Mouse (Mus musculus) liver, embryonic 15.5 days (tissue): ENCODE results near the gene Spink4. TPM values are rescaled to one million over a fixed set of nuclear protein-coding genes. Genes with fewer than 3 reads are reported as not detected.

Source experiments
- ATAC-seq: fragments of 200-750 bp; cut with Nextera tagmentation; 2 replicates; pipeline ENCODE4 v1.8.0; 2017; ENCODE audit warnings: moderate number of reproducible peaks, mild to moderate bottlenecking, moderate library complexity; ENCODE audit not compliant: insufficient read depth
- H3K27ac ChIP-seq: fragments of 300-500 bp; sonication (generic); replicated peaks from 2 replicates; pipeline ENCODE4 v1.5.1; 2015; ENCODE audit warnings: mild to moderate bottlenecking, inconsistent platforms
- H3K27me3 ChIP-seq: fragments of 300-500 bp; sonication (generic); 2 replicates; pipeline ENCODE4 v1.6.1; 2015; ENCODE audit warnings: mild to moderate bottlenecking, inconsistent platforms
- H3K36me3 ChIP-seq: fragments of 300-500 bp; sonication (generic); replicated peaks from 2 replicates; pipeline ENCODE4 v1.6.1; 2015; ENCODE audit warnings: moderate library complexity, mild to moderate bottlenecking, inconsistent platforms
- H3K4me1 ChIP-seq: fragments of 300-500 bp; sonication (generic); replicated peaks from 2 replicates; pipeline ENCODE4 v1.6.1; 2015; ENCODE audit warnings: inconsistent platforms
- H3K4me2 ChIP-seq: fragments of 300-500 bp; sonication (generic); 2 replicates; pipeline ENCODE4 v1.6.1; 2015; ENCODE audit warnings: moderate library complexity, mild to moderate bottlenecking, inconsistent platforms
- H3K4me3 ChIP-seq: fragments of 300-500 bp; sonication (generic); replicated peaks from 2 replicates; pipeline ENCODE4 v1.5.1; 2015; ENCODE audit warnings: mild to moderate bottlenecking, inconsistent platforms
- H3K9ac ChIP-seq: fragments of 300-500 bp; sonication (generic); 2 replicates; pipeline ENCODE4 v1.6.1; 2015; ENCODE audit warnings: moderate library complexity, mild to moderate bottlenecking, inconsistent platforms
- H3K9me3 ChIP-seq: fragments of 300-500 bp; sonication (generic); replicated peaks from 2 replicates; pipeline ENCODE4 v1.6.1; 2016; ENCODE audit warnings: inconsistent platforms
- WGBS: fragments of 180-500 bp; shearing (Covaris S2); methylation state at CpG from one replicate; pipeline ENCODE4 v1.1.7; 2015; ENCODE audit warnings: mixed read lengths; ENCODE audit not compliant: insufficient replicate concordance; 5-methylcytosine and 5-hydroxymethylcytosine counted together
- polyA plus RNA-seq: library from polyadenylated mRNA; unstranded; fragments of >200 nt; fragmentation: Nextera tagmentation; extraction: Ambion mirVana; gene quantifications from 2 replicates; pipeline ENCODE4 v1.2.1, GENCODE M21; 2015

Gene Spink4
- polyA plus RNA-seq, 1 experiment from 2014 or later, result 0.96 TPM

GRCm38 (mm10) chr4:40969781-40970591 lies 50.1 kb downstream of the Spink4 start:
- Histone ChIP-seq H3K27me3 (no peaks in the 10 kb centered on the region), H3K4me2 (peak overlapping the region; percentile 91), H3K36me3 (peaks cover 33% of the 10 kb centered on the region), H3K4me3 (peak overlapping the region; percentile 89), H3K4me1 (peaks cover 45% of the 10 kb centered on the region), H3K27ac (peak overlapping the region; percentile 93), H3K9ac (peak overlapping the region; percentile 82), H3K9me3 (no peaks in the 10 kb centered on the region)
- ATAC-seq, result no peak; the same call in 1 of the 2 replicates
- 14% methylated on average over 9 of the region's 13 CpGs for WGBS

GRCm38 (mm10) chr4:40970592-40970841 lies 50.7 kb downstream of the Spink4 start:
- Histone ChIP-seq H3K27me3 (no peaks in the 10 kb centered on the region), H3K36me3 (peaks cover 31% of the 10 kb centered on the region), H3K4me3 (peak overlapping the region; percentile 89), H3K27ac (peak overlapping the region; percentile 93), H3K4me1 (peaks cover 45% of the 10 kb centered on the region), H3K9me3 (no peaks in the 10 kb centered on the region), H3K4me2 (peak overlapping the region; percentile 91), H3K9ac (peak overlapping the region; percentile 82)
- ATAC-seq, result peak; percentile 32
- WGBS, result under 1% methylated on average over 15 of the region's 16 CpGs

GRCm38 (mm10) chr4:40970842-40971701 lies 51.2 kb downstream of the Spink4 start, which contains the start of gene Nfx1:
Nfx1 (plus strand) TSS chr4:40970906.
- Histone ChIP-seq H3K4me2 (peak within 1 kb of the TSS; percentile 91), H3K4me3 (peak within 1 kb of the TSS; percentile 89), H3K27me3 (no peaks in the 10 kb centered on the region), H3K27ac (peak within 1 kb of the TSS; percentile 93), H3K36me3 (peaks cover 30% of the 10 kb centered on the region), H3K4me1 (peaks cover 45% of the 10 kb centered on the region), H3K9ac (peak within 1 kb of the TSS; percentile 82), H3K9me3 (no peaks in the 10 kb centered on the region)
- ATAC-seq, result peak; percentile 94
- under 1% methylated on average over 85 of the region's 85 CpGs for WGBS

- Histone ChIP-seq H3K36me3 (peaks cover 31% of the 10 kb centered on the region), H3K27me3 (no peaks in the 10 kb centered on the region), H3K4me2 (peak overlapping the region; percentile 91), H3K9me3 (no peaks in the 10 kb centered on the region), H3K27ac (peak overlapping the region; percentile 93), H3K4me3 (peak overlapping the region; percentile 89), H3K9ac (peak overlapping the region; percentile 82), H3K4me1 (peaks cover 45% of the 10 kb centered on the region)
- 18% methylated on average over 13 of the region's 13 CpGs for WGBS
- ATAC-seq, result no peak
Measured at GRCm38 (mm10) chr4:40971744-40972143, 51.9 kb downstream of the Spink4 start.

- WGBS, result 80% methylated on average over 1 of the region's 1 CpGs
Measured at GRCm38 (mm10) chr4:40974011-40974410, 54.2 kb downstream of the Spink4 start.

GRCm38 (mm10) chr4:40975678-40976077 lies 55.8 kb downstream of the Spink4 start:
- WGBS, result 78% methylated on average over 3 of the region's 3 CpGs
- Histone ChIP-seq H3K4me2 (no peak overlapping the region), H3K9ac (no peak overlapping the region), H3K9me3 (no peaks in the 10 kb centered on the region), H3K27me3 (no peaks in the 10 kb centered on the region), H3K4me1 (peaks cover 30% of the 10 kb centered on the region), H3K36me3 (peaks cover 56% of the 10 kb centered on the region), H3K27ac (no peak overlapping the region), H3K4me3 (no peak overlapping the region)
- ATAC-seq, result no peak

More at GRCm38 (mm10) chr4:40974011-40974410, 54.2 kb downstream of the Spink4 start:
- Histone ChIP-seq H3K4me1 (peaks cover 44% of the 10 kb centered on the region), H3K27me3 (no peaks in the 10 kb centered on the region), H3K9me3 (no peaks in the 10 kb centered on the region), H3K4me3 (no peak overlapping the region), H3K36me3 (peaks cover 41% of the 10 kb centered on the region), H3K9ac (no peak overlapping the region), H3K27ac (no peak overlapping the region; the same call in 1 of the 2 replicates), H3K4me2 (no peak overlapping the region)
- no peak for ATAC-seq

GRCm38 (mm10) chr4:40976651-40977050 lies 56.8 kb downstream of the Spink4 start:
- no peak overlapping the region for H3K9ac ChIP-seq
- H3K36me3 ChIP-seq, result peaks cover 66% of the 10 kb centered on the region
- no peaks in the 10 kb centered on the region for H3K27me3 ChIP-seq
- H3K4me3 ChIP-seq, result no peak overlapping the region
- H3K4me1 ChIP-seq, result peaks cover 29% of the 10 kb centered on the region
- H3K4me2 ChIP-seq, result no peak overlapping the region
- H3K9me3 ChIP-seq, result no peaks in the 10 kb centered on the region
- no peak overlapping the region for H3K27ac ChIP-seq
- no peak for ATAC-seq
- 86% methylated on average over 10 of the region's 10 CpGs for WGBS

GRCm38 (mm10) chr4:40979430-40979829 lies 59.6 kb downstream of the Spink4 start:
- no peak overlapping the region for H3K4me2 ChIP-seq
- no peak overlapping the region for H3K9ac ChIP-seq
- peaks cover 84% of the 10 kb centered on the region for H3K36me3 ChIP-seq
- ATAC-seq, result no peak
- WGBS, result 83% methylated on average over 1 of the region's 1 CpGs
- no peaks in the 10 kb centered on the region for H3K9me3 ChIP-seq
- H3K27ac ChIP-seq, result no peak overlapping the region
- no peak overlapping the region for H3K4me3 ChIP-seq
- H3K4me1 ChIP-seq, result peaks cover 8% of the 10 kb centered on the region
- no peaks in the 10 kb centered on the region for H3K27me3 ChIP-seq

Other genes starting within 250 kb of the Spink4 start
- gene Aptx, start 216.9 kb upstream of the Spink4 start, polyA plus RNA-seq, result 8.2 and 8.5 TPM in 2 replicates
- gene Dnaja1, start 197.9 kb upstream of the Spink4 start, polyA plus RNA-seq, result 121 and 130 TPM in 2 replicates
- gene Smu1, start 162.1 kb upstream of the Spink4 start, polyA plus RNA-seq, result 71.6 and 75.5 TPM in 2 replicates
- gene B4galt1, start 66.0 kb upstream of the Spink4 start, polyA plus RNA-seq, result 33.6 and 34.8 TPM in 2 replicates
- gene Bag1, start 28.2 kb downstream of the Spink4 start, polyA plus RNA-seq, result 110 and 114 TPM in 2 replicates
- gene Chmp5, start 28.4 kb downstream of the Spink4 start, polyA plus RNA-seq, result 40.7 and 42.4 TPM in 2 replicates
- 27.9 and 28.0 TPM in 2 replicates for gene Nfx1, start 50.9 kb downstream of the Spink4 start, polyA plus RNA-seq
- gene Aqp7, start 128.1 kb downstream of the Spink4 start, polyA plus RNA-seq, result 0.79 and 1.2 TPM in 2 replicates
- gene Aqp3, start 178.1 kb downstream of the Spink4 start, polyA plus RNA-seq, result 12.3 and 12.8 TPM in 2 replicates
- gene Nol6, start 204.4 kb downstream of the Spink4 start, polyA plus RNA-seq, result 9.2 and 9.7 TPM in 2 replicates
- 45.4 and 47.8 TPM in 2 replicates for gene Ube2r2, start 215.7 kb downstream of the Spink4 start, polyA plus RNA-seq